Mouse (Mus musculus) forebrain, embryonic 13.5 days (tissue): ENCODE measurements around the gene Fbrsl1. TPM values are rescaled to one million over a fixed set of nuclear protein-coding genes. Genes with fewer than 3 reads are reported as not detected.

Experiments
- ATAC-seq: fragments of 200-750 bp; cut with Nextera tagmentation; 2 replicates; pipeline ENCODE4 v1.8.0; 2017
- H3K27ac ChIP-seq: fragments of 300-500 bp; sonication (generic); 2 replicates; pipeline ENCODE4 v1.5.1; 2015; ENCODE audit warnings: inconsistent platforms, mild to moderate bottlenecking, moderate library complexity
- H3K27me3 ChIP-seq: fragments of 300-500 bp; sonication (generic); 2 replicates; pipeline ENCODE4 v1.6.1; 2015; ENCODE audit warnings: mild to moderate bottlenecking, inconsistent platforms
- H3K36me3 ChIP-seq: fragments of 300-500 bp; sonication (generic); 2 replicates; pipeline ENCODE4 v1.6.1; 2015; ENCODE audit warnings: mild to moderate bottlenecking, inconsistent platforms; ENCODE audit not compliant: poor library complexity, severe bottlenecking
- H3K4me1 ChIP-seq: fragments of 300-500 bp; sonication (generic); 2 replicates; pipeline ENCODE4 v1.6.1; 2015; ENCODE audit warnings: inconsistent platforms
- H3K4me2 ChIP-seq: fragments of 300-500 bp; sonication (generic); 2 replicates; pipeline ENCODE4 v1.6.1; 2015; ENCODE audit warnings: inconsistent platforms, mild to moderate bottlenecking, moderate library complexity
- H3K4me3 ChIP-seq: fragments of 300-500 bp; sonication (generic); 2 replicates; pipeline ENCODE4 v1.5.1; 2015; ENCODE audit warnings: mild to moderate bottlenecking, inconsistent platforms
- H3K9ac ChIP-seq: fragments of 300-500 bp; sonication (generic); 2 replicates; pipeline ENCODE4 v1.6.1; 2015; ENCODE audit warnings: mild to moderate bottlenecking, inconsistent platforms
- H3K9me3 ChIP-seq: fragments of 300-500 bp; sonication (generic); replicated peaks from 2 replicates; pipeline ENCODE4 v1.6.1; 2016; ENCODE audit warnings: inconsistent platforms
- WGBS: fragments of 180-500 bp; shearing (Covaris S2); methylation state at CpG from one replicate; pipeline ENCODE4 v1.1.7; 2015; 5-methylcytosine and 5-hydroxymethylcytosine counted together
- polyA plus RNA-seq: library from polyadenylated mRNA; unstranded; fragments of >200 nt; fragmentation: Nextera tagmentation; extraction: Ambion mirVana; gene quantifications from 2 replicates; pipeline ENCODE4 v1.2.1, GENCODE M21; 2015

Gene Fbrsl1
- polyA plus RNA-seq, 1 experiment from 2014 or later: 23.3 TPM

- Histone ChIP-seq H3K9ac (peak overlapping the region; percentile 0; the same call in 1 of the 2 replicates), H3K27ac (peak overlapping the region; percentile 51)
Measured at GRCm38 (mm10) chr5:110406065-110406714, 42.1 kb downstream of the Fbrsl1 start.

GRCm38 (mm10) chr5:110403931-110404330 lies 44.4 kb downstream of the Fbrsl1 start:
- no peak overlapping the region for H3K4me2 ChIP-seq
- H3K36me3 ChIP-seq: no peaks in the 10 kb centered on the region
- H3K4me1 ChIP-seq: peaks cover 30% of the 10 kb centered on the region
- H3K9me3 ChIP-seq: no peaks in the 10 kb centered on the region
- H3K4me3 ChIP-seq: no peak overlapping the region
- H3K27me3 ChIP-seq: no peaks in the 10 kb centered on the region
- ATAC-seq: no peak
- 34% methylated on average over 3 of the region's 3 CpGs for WGBS
- H3K27ac ChIP-seq: no peak overlapping the region
- no peak overlapping the region; the same call in 1 of the 2 replicates for H3K9ac ChIP-seq

More at GRCm38 (mm10) chr5:110406065-110406714, 42.1 kb downstream of the Fbrsl1 start:
- Histone ChIP-seq H3K36me3 (no peaks in the 10 kb centered on the region; the same call in 1 of the 2 replicates), H3K27me3 (no peaks in the 10 kb centered on the region), H3K4me2 (no peak overlapping the region), H3K4me3 (no peak overlapping the region), H3K9me3 (no peaks in the 10 kb centered on the region), H3K4me1 (peaks cover 30% of the 10 kb centered on the region)
- peak; percentile 71 for ATAC-seq
- 25% methylated on average over 8 of the region's 8 CpGs for WGBS

GRCm38 (mm10) chr5:110402557-110402956 lies 45.7 kb downstream of the Fbrsl1 start:
- no peaks in the 10 kb centered on the region for H3K27me3 ChIP-seq
- H3K4me2 ChIP-seq: no peak overlapping the region
- H3K4me3 ChIP-seq: no peak overlapping the region
- H3K9me3 ChIP-seq: no peaks in the 10 kb centered on the region
- no peak for ATAC-seq
- H3K27ac ChIP-seq: no peak overlapping the region
- H3K4me1 ChIP-seq: peaks cover 29% of the 10 kb centered on the region
- 97% methylated on average over 2 of the region's 2 CpGs for WGBS
- no peak overlapping the region for H3K9ac ChIP-seq
- H3K36me3 ChIP-seq: no peaks in the 10 kb centered on the region

GRCm38 (mm10) chr5:110401101-110401500 lies 47.2 kb downstream of the Fbrsl1 start:
- H3K9ac ChIP-seq: no peak overlapping the region
- no peaks in the 10 kb centered on the region for H3K36me3 ChIP-seq
- no peak overlapping the region for H3K4me2 ChIP-seq
- H3K9me3 ChIP-seq: no peaks in the 10 kb centered on the region
- H3K4me3 ChIP-seq: no peak overlapping the region
- peaks cover 14% of the 10 kb centered on the region for H3K4me1 ChIP-seq
- no peaks in the 10 kb centered on the region for H3K27me3 ChIP-seq
- ATAC-seq: no peak
- WGBS: 71% methylated on average over 8 of the region's 8 CpGs
- no peak overlapping the region for H3K27ac ChIP-seq

DNA sequence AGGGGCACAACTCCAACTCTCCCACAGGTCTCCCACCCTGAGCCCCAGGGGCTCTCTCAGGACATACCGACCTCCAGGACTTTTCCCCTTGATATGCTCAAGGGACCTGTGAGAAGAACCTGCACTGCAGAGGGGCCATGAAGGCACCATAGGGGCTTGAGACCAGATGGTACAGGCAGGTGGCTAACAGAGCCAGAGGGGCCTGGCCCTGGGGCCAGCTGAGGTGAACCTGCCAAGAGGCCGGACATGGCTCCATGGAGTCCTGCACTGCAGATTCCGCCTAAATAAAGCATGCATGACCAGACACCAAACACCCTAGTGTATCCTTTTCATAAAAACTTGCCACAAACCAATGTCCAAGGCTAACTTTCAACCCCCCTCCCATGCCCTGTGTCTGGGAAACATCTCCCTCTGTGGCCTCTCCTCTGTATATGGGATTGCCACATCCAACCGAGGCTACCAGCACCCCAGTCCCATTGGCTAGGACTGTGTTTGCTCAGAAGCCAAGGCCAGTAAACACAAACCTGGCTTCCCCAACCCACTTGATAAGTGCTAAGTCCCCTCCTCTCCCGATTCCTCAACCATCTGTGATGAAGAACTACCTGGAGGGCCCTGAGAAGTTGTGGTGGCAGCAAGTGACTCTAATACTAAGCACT lies 53.2 kb downstream of the Fbrsl1 start:
- Histone ChIP-seq H3K36me3 (peaks cover 4% of the 10 kb centered on the region; the same call in 1 of the 2 replicates), H3K27ac (no peak overlapping the region), H3K4me1 (0 out of 2 replicates have a peak, but pooled peaks cover 8% of the 10 kb centered on the region), H3K27me3 (no peaks in the 10 kb centered on the region), H3K9me3 (no peaks in the 10 kb centered on the region), H3K4me2 (no peak overlapping the region), H3K9ac (no peak overlapping the region), H3K4me3 (no peak overlapping the region)
- WGBS: 86% methylated on average over 5 of the region's 5 CpGs
- ATAC-seq: no peak

GRCm38 (mm10) chr5:110392727-110393126 lies 55.6 kb downstream of the Fbrsl1 start:
- WGBS: 73% methylated on average over 5 of the region's 5 CpGs
- no peaks in the 10 kb centered on the region for H3K27me3 ChIP-seq

DNA sequence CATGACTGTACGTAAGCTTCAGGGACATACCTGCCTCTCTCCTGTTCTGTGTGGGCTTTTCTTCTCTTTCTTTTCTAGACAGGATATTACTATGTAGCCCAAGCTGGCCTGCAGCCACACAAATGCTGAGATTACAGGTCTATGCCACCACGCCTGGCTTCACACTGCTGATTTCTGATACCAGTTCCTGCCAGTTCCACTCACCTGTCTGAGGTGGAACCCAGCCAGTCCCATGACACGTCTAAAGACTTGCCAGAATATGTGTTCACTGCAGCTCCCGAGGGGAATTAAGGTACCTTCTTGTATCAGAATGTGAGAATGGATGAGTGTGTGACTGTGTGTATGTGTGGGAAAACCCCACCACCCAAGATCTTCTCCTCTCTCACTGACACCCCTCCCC lies 57.7 kb downstream of the Fbrsl1 start:
- no peaks in the 10 kb centered on the region for H3K9me3 ChIP-seq
- no peak overlapping the region for H3K4me2 ChIP-seq
- no peak for ATAC-seq
- H3K36me3 ChIP-seq: peaks cover 4% of the 10 kb centered on the region; the same call in 1 of the 2 replicates
- H3K4me1 ChIP-seq: peaks cover 24% of the 10 kb centered on the region
- no peak overlapping the region for H3K4me3 ChIP-seq
- H3K27me3 ChIP-seq: no peaks in the 10 kb centered on the region
- no peak overlapping the region for H3K9ac ChIP-seq
- WGBS: 94% methylated on average over 4 of the region's 4 CpGs
- H3K27ac ChIP-seq: no peak overlapping the region

More at GRCm38 (mm10) chr5:110392727-110393126, 55.6 kb downstream of the Fbrsl1 start:
- Histone ChIP-seq H3K27ac (no peak overlapping the region), H3K9me3 (no peaks in the 10 kb centered on the region), H3K9ac (no peak overlapping the region), H3K4me1 (peaks cover 9% of the 10 kb centered on the region; the same call in 1 of the 2 replicates), H3K4me3 (no peak overlapping the region), H3K36me3 (peaks cover 4% of the 10 kb centered on the region; the same call in 1 of the 2 replicates), H3K4me2 (no peak overlapping the region)
- ATAC-seq: no peak

GRCm38 (mm10) chr5:110387332-110387731 lies 61.0 kb downstream of the Fbrsl1 start:
- peak overlapping the region; percentile 91 for H3K9ac ChIP-seq
- H3K27ac ChIP-seq: peak overlapping the region; percentile 25; the same call in 1 of the 2 replicates
- H3K9me3 ChIP-seq: no peaks in the 10 kb centered on the region
- H3K4me2 ChIP-seq: peak overlapping the region; percentile 81
- ATAC-seq: no peak; the same call in none of the 2 replicates
- WGBS: 9% methylated on average over 8 of the region's 8 CpGs
- peak overlapping the region; percentile 88 for H3K4me3 ChIP-seq
- peaks cover 4% of the 10 kb centered on the region; the same call in 1 of the 2 replicates for H3K36me3 ChIP-seq
- no peaks in the 10 kb centered on the region for H3K27me3 ChIP-seq
- H3K4me1 ChIP-seq: peaks cover 38% of the 10 kb centered on the region

DNA sequence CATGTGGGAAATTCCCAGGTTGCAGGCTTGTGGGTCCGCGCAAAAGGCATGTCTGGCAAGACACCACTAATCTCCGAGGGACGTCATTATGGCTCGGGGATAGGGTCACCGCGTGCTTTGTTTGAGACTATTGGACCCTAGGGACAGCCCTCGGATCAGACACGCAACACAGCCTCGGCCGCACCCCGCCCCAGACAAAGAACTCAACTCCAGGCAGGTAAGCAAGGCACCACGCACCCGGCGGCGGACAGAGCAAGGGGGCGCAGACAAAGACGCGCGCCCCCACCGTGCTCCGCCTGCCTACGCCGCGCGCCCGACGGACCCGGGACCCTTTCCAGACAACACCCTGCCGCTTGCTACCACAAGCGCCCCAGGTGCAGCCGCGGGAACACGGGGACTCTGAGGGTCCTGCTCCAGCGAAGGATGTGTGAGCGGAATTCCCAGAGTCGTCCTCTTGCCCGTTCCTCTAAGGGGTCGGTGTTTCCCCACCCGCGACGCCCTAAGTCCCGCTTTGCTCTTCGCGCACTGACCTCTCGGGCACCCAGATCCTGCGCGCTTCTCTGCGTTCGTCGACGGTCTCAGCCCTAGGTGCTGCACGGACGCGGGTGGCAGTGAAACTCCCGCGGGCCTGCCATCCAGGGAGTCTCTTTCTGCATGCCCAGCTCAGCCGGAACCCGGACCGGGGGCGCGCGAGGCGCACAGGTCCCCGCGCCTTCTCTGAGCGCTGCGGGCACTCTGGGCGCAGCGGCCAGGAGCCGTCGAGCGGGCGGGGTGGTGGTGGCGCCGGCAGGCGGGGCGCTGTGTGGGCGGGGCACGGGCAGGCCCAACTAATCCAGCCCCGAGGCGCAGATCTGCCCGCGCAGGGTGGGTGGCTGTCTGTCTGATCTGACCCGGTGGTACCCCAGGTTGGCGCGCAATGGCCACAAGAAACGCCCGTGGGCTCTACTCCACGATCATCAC lies 61.7 kb downstream of the Fbrsl1 start:
- peak overlapping the region; percentile 88 for H3K4me3 ChIP-seq
- H3K9me3 ChIP-seq: no peaks in the 10 kb centered on the region
- H3K4me1 ChIP-seq: peaks cover 38% of the 10 kb centered on the region
- H3K9ac ChIP-seq: peak overlapping the region; percentile 91
- H3K27me3 ChIP-seq: no peaks in the 10 kb centered on the region
- H3K36me3 ChIP-seq: peaks cover 4% of the 10 kb centered on the region; the same call in 1 of the 2 replicates
- peak; percentile 93 for ATAC-seq
- H3K27ac ChIP-seq: peak overlapping the region; percentile 72
- WGBS: under 1% methylated on average over 90 of the region's 90 CpGs
- peak overlapping the region; percentile 81 for H3K4me2 ChIP-seq

DNA sequence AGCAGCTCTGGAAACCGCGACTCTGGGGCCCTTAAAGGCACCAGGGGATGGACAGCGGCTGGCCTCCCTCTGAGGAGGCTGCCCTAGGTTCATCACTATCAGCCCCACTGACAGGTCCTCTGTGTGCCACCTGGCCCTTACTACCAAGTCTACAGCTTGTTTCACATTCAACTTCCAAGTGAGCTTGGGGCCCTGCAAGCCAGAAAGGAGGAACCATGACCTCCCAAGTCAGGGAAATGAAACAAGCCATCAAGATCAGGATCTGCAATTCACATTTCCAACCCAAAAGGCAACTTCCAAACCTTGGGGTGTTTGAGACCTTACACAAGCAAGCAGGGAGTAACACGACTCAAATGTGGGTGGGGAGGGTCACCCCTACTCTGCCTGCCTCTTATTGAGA lies 63.0 kb downstream of the Fbrsl1 start:
- Histone ChIP-seq H3K36me3 (peaks cover 12% of the 10 kb centered on the region), H3K4me3 (peak overlapping the region; percentile 88), H3K4me1 (peaks cover 38% of the 10 kb centered on the region), H3K9ac (peak overlapping the region; percentile 91), H3K27ac (no peak overlapping the region), H3K4me2 (peak overlapping the region; percentile 81), H3K27me3 (no peaks in the 10 kb centered on the region), H3K9me3 (no peaks in the 10 kb centered on the region)
- no peak for ATAC-seq
- 31% methylated on average over 4 of the region's 4 CpGs for WGBS

- Histone ChIP-seq H3K36me3 (peaks cover 19% of the 10 kb centered on the region), H3K27me3 (no peaks in the 10 kb centered on the region), H3K4me1 (peaks cover 38% of the 10 kb centered on the region), H3K9me3 (no peaks in the 10 kb centered on the region), H3K27ac (no peak overlapping the region), H3K4me3 (peak overlapping the region; percentile 88), H3K4me2 (peak overlapping the region; percentile 81), H3K9ac (peak overlapping the region; percentile 91)
- 65% methylated on average over 6 of the region's 6 CpGs for WGBS
- ATAC-seq: no peak
Measured at GRCm38 (mm10) chr5:110384491-110384890, 63.8 kb downstream of the Fbrsl1 start.
